Mouse (Mus musculus) liver, embryonic 12.5 days (tissue): ENCODE results near the gene Tmem191c. TPM values are rescaled to one million over a fixed set of nuclear protein-coding genes. Genes with fewer than 3 reads are reported as not detected.

Experiments
- polyA plus RNA-seq: library from polyadenylated mRNA; unstranded; fragments of >200 nt; fragmentation: Nextera tagmentation; extraction: Ambion mirVana; gene quantifications from 2 replicates; pipeline ENCODE4 v1.2.1, GENCODE M21; 2016

The Tmem191c gene
- polyA plus RNA-seq, 1 experiment from 2014 or later = 4.7 TPM

Other genes starting within 250 kb of the Tmem191c start
- gene Ypel1, start 206.4 kb upstream of the Tmem191c start, polyA plus RNA-seq = 2.6 and 3.3 TPM in 2 replicates
- 72.7 and 77.5 TPM in 2 replicates for gene Ppil2, start 164.8 kb upstream of the Tmem191c start, polyA plus RNA-seq
- gene 2610318N02Rik, start 150.9 kb upstream of the Tmem191c start, polyA plus RNA-seq = 31.9 and 33.4 TPM in 2 replicates
- 82.4 and 91.1 TPM in 2 replicates for gene Sdf2l1, start 143.7 kb upstream of the Tmem191c start, polyA plus RNA-seq
- gene Ydjc, start 131.5 kb upstream of the Tmem191c start, polyA plus RNA-seq = 18.5 and 18.8 TPM in 2 replicates
- 0.80 and 1.3 TPM in 2 replicates for gene Ccdc116, start 128.8 kb upstream of the Tmem191c start, polyA plus RNA-seq
- 275 and 283 TPM in 2 replicates for gene Ube2l3, start 73.4 kb upstream of the Tmem191c start, polyA plus RNA-seq
- gene Rimbp3, start 67.5 kb upstream of the Tmem191c start, polyA plus RNA-seq = 0.12 and 0.17 TPM in 2 replicates
- 4.8 and 5.3 TPM in 2 replicates for gene Hic2, start 42.5 kb upstream of the Tmem191c start, polyA plus RNA-seq
- 107 and 111 TPM in 2 replicates for gene Serpind1, start 55.3 kb downstream of the Tmem191c start, polyA plus RNA-seq
- 10.6 and 10.8 TPM in 2 replicates for gene Snap29, start 129.9 kb downstream of the Tmem191c start, polyA plus RNA-seq
- gene Pi4ka, start 130.2 kb downstream of the Tmem191c start, polyA plus RNA-seq = 25.6 TPM in 2 replicates
- 37.9 and 41.6 TPM in 2 replicates for gene Crkl, start 175.9 kb downstream of the Tmem191c start, polyA plus RNA-seq
- 0.83 and 0.98 TPM in 2 replicates for gene Aifm3, start 213.5 kb downstream of the Tmem191c start, polyA plus RNA-seq
- 31.4 and 34.8 TPM in 2 replicates for gene Lztr1, start 232.6 kb downstream of the Tmem191c start, polyA plus RNA-seq